Mouse (Mus musculus) liver, embryonic 18 days (tissue): Measurements from ENCODE around the gene Fgd3. TPM values are rescaled to one million over a fixed set of nuclear protein-coding genes. Genes with fewer than 3 reads are reported as not detected.

Experiments used
- polyA plus RNA-seq: library from polyadenylated mRNA; depleted of rRNA; stranded (reverse); fragments of >200 nt; gene quantifications from 2 replicates; pipeline ENCODE4 v1.2.3, GENCODE M21; 2012; rRNA removed

The Fgd3 gene
- polyA plus RNA-seq, result 1.7 and 2.0 TPM in 2 replicates

GRCm38 (mm10) chr13:49320040-49320439 is at the start of gene Fgd3:
Gene Fgd3 (minus strand): TSS chr13:49320311.

GRCm38 (mm10) chr13:49341012-49341830 is 21.1 kb upstream of the Fgd3 start, which contains the start of gene Bicd2:
Gene Bicd2 (plus strand): TSS chr13:49341585.

GRCm38 (mm10) chr13:49248467-49248862 is 71.6 kb downstream of the Fgd3 start, which contains the start of gene Susd3:
Gene Susd3 (minus strand): TSS chr13:49248706.

GRCm38 (mm10) chr13:49215504-49216219 is 104.4 kb downstream of the Fgd3 start, which contains the start of gene Card19:
Gene Card19 (minus strand): TSS chr13:49216037.

Other genes starting within 250 kb of the Fgd3 start
- gene Wnk2, start 172.3 kb downstream of the Fgd3 start, polyA plus RNA-seq, result 0.22 and 0.30 TPM in 2 replicates
- 84.2 and 87.1 TPM in 2 replicates for gene Ninj1, start 132.8 kb downstream of the Fgd3 start, polyA plus RNA-seq
- 18.8 and 20.4 TPM in 2 replicates for gene Card19, start 104.3 kb downstream of the Fgd3 start, polyA plus RNA-seq
- gene Susd3, start 71.6 kb downstream of the Fgd3 start, polyA plus RNA-seq, result 2.6 and 2.8 TPM in 2 replicates
- 5.8 and 6.3 TPM in 2 replicates for gene Bicd2, start 21.3 kb upstream of the Fgd3 start, polyA plus RNA-seq
- 3.6 and 3.7 TPM in 2 replicates for gene Ippk, start 100.9 kb upstream of the Fgd3 start, polyA plus RNA-seq
- gene Tes3-ps, start 173.0 kb upstream of the Fgd3 start, polyA plus RNA-seq, result 0.06 and 0.07 TPM in 2 replicates
- gene Ecm2, start 184.5 kb upstream of the Fgd3 start, polyA plus RNA-seq, result 0.48 and 0.49 TPM in 2 replicates
- 0.50 and 0.90 TPM in 2 replicates for gene Aspn, start 224.1 kb upstream of the Fgd3 start, polyA plus RNA-seq